Mouse (Mus musculus) gastrocnemius, postnatal 25 days (tissue): ENCODE measurements around the gene Gabrg1. TPM values are rescaled to one million over a fixed set of nuclear protein-coding genes. Genes with fewer than 3 reads are reported as not detected.

Source experiments
- DNase-seq: peaks from one replicate; pipeline ENCODE4 v3.0.0; 2022
- long read RNA-seq, 2 experiments: library from polyadenylated mRNA; stranded (forward); transcript quantifications; one replicate each; pipeline ENCODE4 v2.0.0; 2021
- total RNA-seq, 2 experiments: library from RNA; stranded (reverse); gene quantifications; 1 replicate in 1 of 2; 2 replicates in 1 of 2; pipeline ENCODE4 v1.2.3; 2021

The Gabrg1 gene
- total RNA-seq, result not detected
- long read RNA-seq, experiment 1, result 0 reads
- long read RNA-seq, experiment 2, result 0 reads

DNA sequence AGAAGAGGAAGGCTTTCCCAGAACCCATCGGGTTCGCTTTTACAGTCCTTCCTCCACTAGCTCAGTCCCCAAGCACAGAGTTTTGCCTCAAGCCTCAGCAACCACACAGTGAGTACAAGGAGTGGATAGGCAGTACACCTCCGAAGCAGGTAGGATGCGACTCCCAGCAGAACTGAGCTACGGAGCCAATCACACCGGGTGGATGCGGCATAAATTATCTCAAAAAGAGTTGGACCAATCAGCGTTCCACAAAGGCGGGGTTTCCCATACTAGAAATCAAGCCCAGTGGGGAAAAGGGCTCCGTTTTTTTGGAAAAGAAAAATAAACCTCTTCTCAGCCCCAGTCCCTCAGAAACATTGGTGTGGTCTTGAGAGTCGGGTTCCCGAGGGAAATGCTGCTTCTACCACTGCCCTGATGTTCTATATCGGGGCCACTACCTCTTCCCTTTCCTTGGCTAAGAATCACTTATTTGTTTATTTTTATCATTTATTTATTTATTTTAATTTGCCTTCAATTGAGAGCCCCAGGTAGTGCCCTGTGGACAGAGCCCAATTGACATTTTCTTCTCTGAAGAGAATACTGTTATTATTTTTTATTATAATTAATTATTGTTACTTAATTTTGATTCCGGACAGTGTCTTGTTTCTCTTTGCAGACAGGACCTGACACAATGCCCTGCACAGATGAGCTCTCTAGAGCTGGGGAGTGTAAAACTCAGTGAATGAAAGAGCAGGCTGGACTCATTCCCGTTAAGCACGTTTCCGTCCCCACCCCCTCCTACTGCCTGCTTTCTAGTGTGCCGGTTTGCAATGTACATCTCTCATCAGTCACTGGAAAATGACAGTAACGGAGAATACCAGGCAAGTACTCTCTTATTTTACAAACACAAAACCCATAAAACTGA is at the start of gene Gabrg1:
Gene Gabrg1, minus strand, starts transcription at position 426 of the 904 bp plus-strand sequence.
- no peak for DNase-seq

DNA sequence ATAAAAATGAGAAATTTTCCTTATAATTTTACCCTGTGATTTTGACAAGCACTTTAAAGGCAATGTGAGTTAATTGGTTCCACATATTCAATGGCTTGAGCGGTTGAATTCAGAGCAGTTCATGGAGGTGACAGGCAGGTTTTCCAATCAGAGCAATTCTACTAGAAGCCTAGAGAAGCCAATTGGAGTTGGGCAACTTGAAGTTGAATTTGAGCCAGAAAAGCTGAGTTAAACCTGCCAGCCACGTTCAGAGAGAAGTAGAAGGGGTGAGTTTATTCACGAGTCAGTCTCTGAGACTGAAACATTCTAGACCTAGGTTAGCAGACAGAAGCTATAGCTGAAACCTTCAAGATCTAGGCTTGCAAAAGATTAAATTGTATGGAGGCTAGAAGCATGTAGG is 41.6 kb upstream of the Gabrg1 start:
- no peak for DNase-seq

DNA sequence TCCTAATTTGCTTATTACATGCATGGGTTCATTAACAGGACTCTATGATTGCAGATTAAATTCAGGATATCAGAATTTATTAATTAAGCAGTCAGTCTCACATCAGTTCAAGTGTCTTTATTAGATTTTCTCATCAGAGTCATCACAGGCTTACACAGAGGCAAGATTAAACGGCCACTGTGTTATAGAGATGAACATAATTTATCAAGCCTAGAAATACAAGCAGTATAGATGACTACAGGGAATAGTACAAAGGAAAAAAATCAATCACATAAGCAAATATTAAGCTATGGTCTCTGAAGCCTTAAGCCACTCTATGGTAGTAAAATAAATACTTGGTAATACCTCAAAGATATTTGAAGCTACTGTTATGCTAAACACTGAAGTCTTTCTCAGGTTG is 27.7 kb upstream of the Gabrg1 start:
- DNase-seq, result no peak

DNA sequence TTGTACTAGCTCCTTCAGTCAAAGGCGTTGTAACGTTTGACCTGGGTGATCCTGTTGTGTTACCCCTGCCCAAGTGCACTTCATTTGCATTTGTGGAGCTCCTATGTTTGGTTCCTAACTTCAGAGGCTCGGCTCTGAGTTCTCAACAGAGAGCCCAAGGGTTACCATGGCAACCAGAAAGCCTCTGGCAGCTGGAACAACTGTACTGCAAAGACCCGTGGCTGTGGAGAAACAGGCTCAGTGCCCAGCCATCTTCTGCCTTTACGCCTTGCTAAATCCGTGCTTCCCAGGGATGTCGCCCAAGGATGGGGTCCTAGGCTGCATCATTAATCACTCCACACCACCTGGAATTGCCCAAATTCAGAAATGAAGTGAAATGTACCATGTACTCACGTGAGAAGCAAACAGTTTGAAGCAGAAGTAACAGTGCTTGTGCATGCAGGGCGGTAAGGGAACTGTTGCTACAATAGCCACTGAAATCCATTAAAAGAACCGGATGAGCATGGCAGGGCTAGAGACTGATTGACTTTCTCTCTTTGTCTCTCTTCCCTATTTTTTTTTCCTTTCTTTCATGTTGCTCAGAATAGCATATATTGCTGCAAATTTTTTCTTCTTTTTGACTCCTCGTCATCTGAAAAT is 798 bp upstream of the Gabrg1 start:
- DNase-seq, result no peak

DNA sequence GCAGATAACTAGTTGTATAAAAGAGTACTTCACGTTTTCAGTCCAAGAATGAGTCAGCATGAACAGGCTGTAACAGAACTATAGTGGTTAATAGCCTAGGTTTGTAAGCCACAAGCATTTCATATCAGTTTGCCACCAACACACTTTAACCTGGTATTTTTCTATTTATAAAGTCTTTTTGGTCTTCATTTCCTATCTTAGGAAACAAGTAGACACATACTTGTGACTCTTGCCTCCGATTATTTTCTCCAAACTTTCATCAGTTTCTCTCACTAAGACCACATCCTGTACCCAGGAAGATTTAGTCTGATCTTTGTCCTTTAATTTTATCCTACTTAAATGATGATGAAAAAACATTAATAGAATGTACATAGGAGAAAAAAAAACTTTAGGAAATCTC is 23.7 kb downstream of the Gabrg1 start:
- no peak for DNase-seq

- no peak for DNase-seq
Observed at GRCm38 (mm10) chr5:70736156-70736555, 106.3 kb downstream of the Gabrg1 start.

- DNase-seq, result no peak
Observed at GRCm38 (mm10) chr5:70704361-70704760, 138.1 kb downstream of the Gabrg1 start.
